Mouse (Mus musculus): ENCODE results near the gene Hbb-bt.

- TF ChIP-seq CTCF (IDR thresholded peaks at IDR 0.05; ENCODE audit: borderline replicate concordance, control insufficient read depth, extremely low read depth, insufficient read depth, low read length, poor library complexity), result no peak
- TF ChIP-seq POLR2A (IDR thresholded peaks at IDR 0.05; ENCODE audit: control insufficient read depth, extremely low read depth, insufficient read depth, low read length, poor library complexity), result no peak
Observed at GRCm38 (mm10) chr7:103811223-103811845, 2.5 kb downstream of the Hbb-bt start.
